Mouse (Mus musculus) small intestine, adult 2 months (tissue): ENCODE measurements around the gene Gm20388.

ENCODE experiments used
- CTCF ChIP-seq: fragments of 200-500 bp; IDR thresholded peaks from 2 replicates; pipeline ENCODE4 v1.5.1; 2012; ENCODE audit warnings: low read depth, mild to moderate bottlenecking, control low read depth, inconsistent platforms, low read length, moderate library complexity, mixed read lengths; ENCODE audit not compliant: insufficient replicate concordance, insufficient read length; ENCODE audit errors: extremely low read depth
- POLR2A ChIP-seq: fragments of 200-500 bp; IDR thresholded peaks from 2 replicates; pipeline ENCODE4 v1.6.1; 2012; ENCODE audit warnings: low read depth, mild to moderate bottlenecking, control low read depth, inconsistent platforms, low read length, moderate library complexity

GRCm38 (mm10) chr8:124368213-124368612, 4457.6 kb downstream of the Gm20388 start:
- TF ChIP-seq CTCF (peak; percentile 88; the same call in 1 of the 2 replicates), POLR2A (no peak)
